Mouse (Mus musculus) heart, postnatal 25 days (tissue): Measurements from ENCODE around the gene Prkce. TPM values are rescaled to one million over a fixed set of nuclear protein-coding genes. Genes with fewer than 3 reads are reported as not detected.

ENCODE experiments used
- DNase-seq: peaks from one replicate; pipeline ENCODE4 v3.0.0; 2022; ENCODE audit warnings: low spot score
- intact Hi-C: fragments of 180-260 bp; cut with DNase I; formaldehyde crosslinking; loops from one replicate; pipeline ENCODE4 v1.15.1; 2025
- total RNA-seq, 2 experiments: library from RNA; stranded (reverse); gene quantifications; 2 replicates each; pipeline ENCODE4 v1.2.3; 2021

Gene Prkce
- total RNA-seq, 2 experiments from 2014 or later: 25.9 to 28.3 TPM

DNA sequence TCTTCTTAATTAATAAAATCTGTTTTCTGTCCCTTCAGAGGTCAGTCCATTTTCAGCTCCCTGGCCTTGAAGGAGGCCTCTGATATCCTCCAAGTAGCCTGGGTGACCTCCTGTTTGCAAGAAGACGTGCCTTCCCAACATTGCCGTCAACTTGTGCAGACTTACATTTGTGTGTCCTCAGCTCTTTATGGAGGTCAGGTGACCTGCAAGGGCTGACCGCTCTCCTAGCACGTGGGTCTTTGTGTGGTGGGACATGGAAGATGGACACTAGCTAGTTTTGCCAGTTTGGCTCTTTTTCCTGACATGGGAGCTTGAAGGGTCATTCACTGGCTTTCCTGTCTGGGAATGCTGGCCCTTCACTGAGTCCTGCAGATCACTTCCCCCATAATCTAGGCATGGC is 440.4 kb downstream of the Prkce start:
- no peak for DNase-seq
- intact Hi-C loops: loop anchor here (5.0 kb wide), 1 partner anchor 194 kb away; no protein-coding TSS in a partner anchor

GRCm38 (mm10) chr17:86610271-86610969 is 442.8 kb downstream of the Prkce start:
- DNase-seq: no peak
- intact Hi-C loops: no loop called here

DNA sequence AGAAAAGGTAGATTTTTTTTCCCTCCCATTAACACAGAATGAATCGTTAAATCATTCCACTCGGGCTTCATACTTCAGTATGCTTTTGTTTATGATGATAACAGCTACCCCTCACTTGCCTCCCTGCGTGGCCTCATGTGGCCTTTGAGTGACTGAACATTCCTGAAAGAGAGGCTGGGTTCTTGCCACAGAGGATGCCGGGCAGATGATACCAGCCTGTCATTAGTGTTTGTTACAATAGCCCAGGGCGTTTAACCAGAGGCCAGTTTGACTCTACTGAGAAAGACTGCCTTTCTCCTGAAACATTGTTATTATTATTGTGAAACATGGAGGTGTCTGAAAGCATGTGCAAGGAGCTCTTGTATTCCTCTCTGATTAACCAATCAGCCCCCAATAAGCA is 444.2 kb downstream of the Prkce start:
- no peak for DNase-seq
- intact Hi-C loops: no loop called here

- intact Hi-C loops: no loop called here
Measured at GRCm38 (mm10) chr17:86615592-86616291, 448.2 kb downstream of the Prkce start.

DNA sequence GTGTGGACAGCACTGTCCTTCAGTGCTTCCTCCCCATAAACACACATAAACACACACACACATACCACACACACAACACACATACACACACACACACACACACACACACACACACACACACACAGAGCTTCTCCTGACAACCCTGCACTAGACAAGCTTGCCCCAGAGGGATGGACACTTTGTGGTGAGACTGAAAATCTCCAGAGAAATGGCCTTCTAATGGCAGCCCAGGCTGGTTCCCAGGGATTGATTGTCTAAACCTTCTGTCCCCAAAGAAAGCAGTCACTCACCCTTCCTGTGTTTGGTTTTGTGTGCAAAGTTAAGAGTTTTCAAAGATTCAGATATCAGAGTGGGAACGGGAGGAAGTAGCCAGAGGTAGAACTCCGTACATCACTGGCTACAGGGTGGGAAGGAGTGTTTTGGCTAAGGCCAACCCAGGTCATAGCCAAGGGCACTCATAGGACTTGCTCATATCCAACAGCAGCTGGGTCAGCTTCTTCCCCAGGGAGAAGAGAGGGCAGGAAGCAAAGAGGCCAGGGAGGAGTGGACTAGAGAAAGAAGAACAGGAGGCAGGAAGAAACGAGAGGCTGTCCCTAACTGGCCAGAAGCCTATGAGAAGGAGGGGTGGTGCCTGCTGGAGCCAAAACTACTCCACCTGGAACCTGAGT is 450.1 kb downstream of the Prkce start:
- intact Hi-C loops: no loop called here
- peak; percentile 46 for DNase-seq

More at GRCm38 (mm10) chr17:86615592-86616291, 448.2 kb downstream of the Prkce start:
- no peak for DNase-seq

DNA sequence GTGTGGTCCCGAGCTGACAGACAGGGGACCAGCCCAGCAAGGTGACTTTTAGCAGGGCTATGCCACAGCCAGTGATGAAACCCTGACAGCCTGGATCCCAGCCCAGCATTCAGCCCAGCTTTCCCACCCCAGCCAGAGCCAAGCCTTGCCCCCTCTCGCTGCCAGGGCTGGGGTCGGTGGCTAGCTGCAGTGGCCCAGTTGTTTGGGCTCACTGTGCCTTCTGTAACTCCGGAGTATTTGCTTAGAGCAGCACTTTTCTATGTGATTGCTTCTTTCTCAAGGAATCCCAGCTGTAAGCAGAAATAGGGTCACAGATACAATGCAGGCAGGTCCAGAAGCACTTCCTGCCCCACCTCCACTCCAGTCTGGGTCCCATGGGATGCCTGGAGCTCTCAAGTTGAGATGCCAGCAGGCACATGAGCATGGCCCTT is 450.9 kb downstream of the Prkce start:
- DNase-seq: peak; percentile 26
- intact Hi-C loops: no loop called here

DNA sequence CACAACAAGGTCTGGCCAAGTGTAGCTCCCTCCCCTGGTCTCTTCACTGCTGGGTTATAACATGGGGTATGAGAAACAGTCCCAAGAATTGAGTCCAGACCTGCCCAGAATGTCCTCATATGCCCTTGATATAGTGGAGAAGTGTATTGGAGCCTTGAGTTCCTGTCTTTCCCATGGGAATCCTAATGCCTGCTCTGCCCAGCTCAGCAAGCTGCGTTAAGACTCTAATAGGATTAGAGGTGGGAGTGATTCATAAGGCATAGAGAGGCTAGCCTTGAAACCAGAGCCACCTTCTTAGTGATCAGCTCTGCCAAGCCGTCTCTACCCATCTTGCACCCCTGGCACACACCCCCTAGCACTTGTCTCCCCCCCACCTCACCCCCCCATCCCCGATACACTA is 455.3 kb downstream of the Prkce start:
- no peak for DNase-seq
- intact Hi-C loops: loop anchor here (5.0 kb wide), 1 partner anchor 74 kb away; no protein-coding TSS in a partner anchor

DNA sequence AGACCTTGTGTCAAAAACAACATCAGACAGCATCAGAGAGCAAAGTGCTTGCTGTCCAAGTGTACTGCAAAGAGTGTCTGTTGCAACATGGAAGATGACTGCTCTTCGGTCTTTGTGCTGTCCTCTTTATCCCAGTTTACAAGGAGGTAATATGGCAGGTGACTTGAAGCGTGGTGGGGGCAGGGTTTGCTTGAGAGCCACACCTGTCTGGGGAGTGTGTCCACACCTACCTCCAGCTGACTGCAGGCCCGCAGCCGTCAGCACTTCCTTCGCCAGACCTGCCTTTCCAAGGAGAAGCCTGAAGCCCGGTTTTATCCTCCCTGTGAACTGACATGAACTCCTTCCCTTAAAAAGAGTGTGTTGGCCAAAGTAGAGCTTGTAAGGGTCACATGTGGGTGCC is 458.9 kb downstream of the Prkce start:
- DNase-seq: no peak
- intact Hi-C loops: no loop called here

DNA sequence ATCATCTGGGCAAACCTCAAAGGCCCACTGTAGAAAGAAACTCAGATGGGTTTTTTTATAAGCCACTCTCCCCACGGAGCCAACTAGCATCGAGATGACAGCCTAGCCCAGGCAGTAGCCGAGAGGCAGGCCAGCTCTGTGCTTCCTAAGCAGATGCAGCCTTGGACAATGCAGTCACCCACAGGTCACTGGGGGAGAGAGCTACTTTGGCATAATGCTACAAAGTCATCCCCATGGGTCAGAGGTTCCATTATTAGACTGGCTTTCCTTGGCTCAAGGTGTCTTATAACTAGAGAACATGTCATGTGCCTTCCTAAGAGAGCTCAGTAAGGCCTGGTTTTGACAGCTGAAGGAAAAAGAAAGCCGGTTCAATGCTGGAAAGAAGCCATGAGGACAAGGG is 465.5 kb downstream of the Prkce start:
- intact Hi-C loops: no loop called here

GRCm38 (mm10) chr17:86637311-86637710 is 469.7 kb downstream of the Prkce start:
- intact Hi-C loops: no loop called here
- DNase-seq: no peak

More for the DNA sequence above, 465.5 kb downstream of the Prkce start:
- DNase-seq: no peak

- intact Hi-C loops: no loop called here
- DNase-seq: no peak
Measured at GRCm38 (mm10) chr17:86639279-86639678, 471.7 kb downstream of the Prkce start.

GRCm38 (mm10) chr17:86647226-86647625 is 479.6 kb downstream of the Prkce start:
- intact Hi-C loops: no loop called here

DNA sequence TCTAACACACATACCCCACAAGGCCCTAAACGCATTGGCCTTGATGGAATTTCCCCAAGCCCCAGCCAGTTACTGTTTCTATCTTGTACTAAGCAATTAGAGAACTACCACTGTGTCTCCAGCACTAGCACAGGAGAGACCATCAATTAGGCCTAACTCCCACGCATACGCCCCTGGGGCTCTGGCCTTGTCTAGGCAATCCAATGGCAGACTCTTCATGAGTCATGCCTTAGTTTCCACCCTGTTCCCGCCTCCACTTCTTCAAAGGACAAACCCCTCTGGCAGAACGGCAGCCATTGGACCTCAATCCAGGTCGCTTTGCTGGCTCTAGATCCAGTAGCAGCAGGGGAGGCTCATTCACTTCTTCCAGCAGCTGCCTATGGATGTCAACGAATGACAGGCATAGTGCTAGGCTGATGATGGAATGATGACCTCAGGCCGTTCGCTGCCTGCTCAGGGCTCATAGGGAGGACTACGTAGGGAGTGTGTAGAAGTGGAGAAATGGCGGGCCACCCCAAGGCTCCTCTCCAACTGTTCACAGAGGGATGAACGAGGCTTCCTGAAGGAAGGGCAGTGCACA is 481.4 kb downstream of the Prkce start:
- intact Hi-C loops: no loop called here
- no peak for DNase-seq

More at GRCm38 (mm10) chr17:86647226-86647625, 479.6 kb downstream of the Prkce start:
- DNase-seq: no peak

DNA sequence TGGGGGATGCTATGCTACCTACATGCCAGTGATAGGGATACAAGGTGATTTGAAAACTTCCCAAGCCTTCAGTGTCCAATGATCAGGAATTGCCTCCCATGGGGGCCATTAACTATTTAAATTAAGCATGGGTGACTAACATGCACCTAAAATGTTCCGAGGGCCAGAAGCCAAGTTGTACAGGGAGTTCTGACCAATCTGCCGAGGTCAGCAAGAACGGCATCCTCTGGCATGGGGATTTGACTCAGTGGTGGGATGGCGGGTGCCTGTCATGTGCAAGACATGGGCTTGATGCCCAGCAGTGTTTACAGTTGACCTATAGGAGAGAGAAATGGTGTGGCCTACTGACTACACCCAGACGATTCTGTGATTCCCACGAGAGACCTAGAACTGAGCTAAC is 482.7 kb downstream of the Prkce start:
- intact Hi-C loops: no loop called here
- no peak for DNase-seq

- intact Hi-C loops: no loop called here
- DNase-seq: no peak
Measured at GRCm38 (mm10) chr17:86651091-86651490, 483.5 kb downstream of the Prkce start.

GRCm38 (mm10) chr17:86652751-86653150 is 485.2 kb downstream of the Prkce start:
- no peak for DNase-seq
- intact Hi-C loops: no loop called here

GRCm38 (mm10) chr17:86656369-86656768 is 488.8 kb downstream of the Prkce start:
- intact Hi-C loops: no loop called here
- DNase-seq: no peak

GRCm38 (mm10) chr17:86662301-86662700 is 494.7 kb downstream of the Prkce start:
- intact Hi-C loops: no loop called here
- no peak for DNase-seq

DNA sequence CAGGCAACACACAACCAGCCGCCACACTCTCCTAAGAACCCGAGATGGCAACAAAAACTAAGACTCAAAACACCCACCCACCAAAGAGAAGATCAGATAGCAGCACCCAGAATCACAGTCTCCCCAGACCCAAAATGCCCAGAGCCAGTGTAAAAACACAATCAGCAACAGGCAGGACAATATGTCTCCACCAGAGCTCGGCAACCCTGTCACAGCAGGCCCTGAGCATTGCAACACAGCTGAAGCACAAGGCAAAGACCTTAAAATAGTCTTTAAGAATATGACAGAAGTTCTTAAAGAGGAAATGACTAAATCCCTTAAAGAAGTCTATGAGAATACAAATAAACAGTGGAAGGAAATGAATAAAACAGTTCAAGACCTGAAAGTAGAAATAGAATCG is 495.9 kb downstream of the Prkce start:
- DNase-seq: no peak

GRCm38 (mm10) chr17:86667836-86668600 is 500.4 kb downstream of the Prkce start:
- intact Hi-C loops: no loop called here
- no peak for DNase-seq

More for the DNA sequence above, 495.9 kb downstream of the Prkce start:
- intact Hi-C loops: no loop called here
